Mouse (Mus musculus) frontal cortex, adult (tissue): Measurements from ENCODE around the gene Map3k6.

Experiments
- ATAC-seq: cut with Nextera tagmentation; 2 replicates; pipeline ENCODE4 v1.9.2; 2017; ENCODE audit warnings: mild to moderate bottlenecking, moderate library complexity, mixed read lengths; ENCODE audit not compliant: low TSS enrichment

The Map3k6 gene

GRCm38 (mm10) chr4:133240490-133240921 is at the start of gene Map3k6:
Gene Map3k6 (plus strand): TSS chr4:133240818.
- ATAC-seq, result peak; percentile 7; the same call in 1 of the 2 replicates

- no peak for ATAC-seq
Measured at GRCm38 (mm10) chr4:133194482-133194881, 46.1 kb upstream of the Map3k6 start.

GRCm38 (mm10) chr4:133195014-133195413 is 45.6 kb upstream of the Map3k6 start:
- ATAC-seq, result no peak

GRCm38 (mm10) chr4:133196136-133196535 is 44.5 kb upstream of the Map3k6 start:
- no peak for ATAC-seq

- no peak for ATAC-seq
Measured at GRCm38 (mm10) chr4:133196852-133197251, 43.8 kb upstream of the Map3k6 start.

GRCm38 (mm10) chr4:133197355-133197754 is 43.3 kb upstream of the Map3k6 start:
- ATAC-seq, result no peak

- ATAC-seq, result no peak
Measured at GRCm38 (mm10) chr4:133197801-133198286, 42.8 kb upstream of the Map3k6 start.

- ATAC-seq, result no peak
Measured at GRCm38 (mm10) chr4:133198337-133199180, 42.1 kb upstream of the Map3k6 start.

- no peak for ATAC-seq
Measured at GRCm38 (mm10) chr4:133199743-133200142, 40.9 kb upstream of the Map3k6 start.

GRCm38 (mm10) chr4:133200343-133200742 is 40.3 kb upstream of the Map3k6 start:
- ATAC-seq, result peak; percentile 53

GRCm38 (mm10) chr4:133201006-133201771 is 39.4 kb upstream of the Map3k6 start:
- peak; percentile 20; the same call in 1 of the 2 replicates for ATAC-seq

GRCm38 (mm10) chr4:133202254-133202653 is 38.4 kb upstream of the Map3k6 start:
- no peak for ATAC-seq

- no peak for ATAC-seq
Measured at GRCm38 (mm10) chr4:133203591-133203990, 37.0 kb upstream of the Map3k6 start.

- ATAC-seq, result no peak
Measured at GRCm38 (mm10) chr4:133204379-133204778, 36.2 kb upstream of the Map3k6 start.

- peak; percentile 45; the same call in 1 of the 2 replicates for ATAC-seq
Measured at GRCm38 (mm10) chr4:133209366-133209765, 31.3 kb upstream of the Map3k6 start.

GRCm38 (mm10) chr4:133210023-133210787 is 30.4 kb upstream of the Map3k6 start:
- ATAC-seq, result no peak

- ATAC-seq, result no peak
Measured at GRCm38 (mm10) chr4:133210788-133211390, 29.7 kb upstream of the Map3k6 start.

GRCm38 (mm10) chr4:133211751-133212561 is 28.7 kb upstream of the Map3k6 start, which contains the start of the genes Cd164l2 and Gpr3:
Gene Cd164l2 (plus strand): TSS chr4:133212131.
Gene Gpr3 (minus strand): TSS chr4:133212536.
- ATAC-seq, result 0 out of 2 replicates have a peak, but pooled peaks have one; percentile 3

- ATAC-seq, result peak; percentile 71
Measured at GRCm38 (mm10) chr4:133212562-133213267, 27.9 kb upstream of the Map3k6 start.

- ATAC-seq, result 0 out of 2 replicates have a peak, but pooled peaks have one; percentile 14
Measured at GRCm38 (mm10) chr4:133213268-133213590, 27.4 kb upstream of the Map3k6 start.
